Mouse (Mus musculus): Measurements from ENCODE around the gene Prkch. TPM values are rescaled to one million over a fixed set of nuclear protein-coding genes. Genes with fewer than 3 reads are reported as not detected.
A peak's percentile ranks its signal among the peaks of the same experiment; 100 is the strongest.

Prkch gene
- polyA plus RNA-seq, 1 experiment from 2014 or later, result 11.2 TPM

DNA sequence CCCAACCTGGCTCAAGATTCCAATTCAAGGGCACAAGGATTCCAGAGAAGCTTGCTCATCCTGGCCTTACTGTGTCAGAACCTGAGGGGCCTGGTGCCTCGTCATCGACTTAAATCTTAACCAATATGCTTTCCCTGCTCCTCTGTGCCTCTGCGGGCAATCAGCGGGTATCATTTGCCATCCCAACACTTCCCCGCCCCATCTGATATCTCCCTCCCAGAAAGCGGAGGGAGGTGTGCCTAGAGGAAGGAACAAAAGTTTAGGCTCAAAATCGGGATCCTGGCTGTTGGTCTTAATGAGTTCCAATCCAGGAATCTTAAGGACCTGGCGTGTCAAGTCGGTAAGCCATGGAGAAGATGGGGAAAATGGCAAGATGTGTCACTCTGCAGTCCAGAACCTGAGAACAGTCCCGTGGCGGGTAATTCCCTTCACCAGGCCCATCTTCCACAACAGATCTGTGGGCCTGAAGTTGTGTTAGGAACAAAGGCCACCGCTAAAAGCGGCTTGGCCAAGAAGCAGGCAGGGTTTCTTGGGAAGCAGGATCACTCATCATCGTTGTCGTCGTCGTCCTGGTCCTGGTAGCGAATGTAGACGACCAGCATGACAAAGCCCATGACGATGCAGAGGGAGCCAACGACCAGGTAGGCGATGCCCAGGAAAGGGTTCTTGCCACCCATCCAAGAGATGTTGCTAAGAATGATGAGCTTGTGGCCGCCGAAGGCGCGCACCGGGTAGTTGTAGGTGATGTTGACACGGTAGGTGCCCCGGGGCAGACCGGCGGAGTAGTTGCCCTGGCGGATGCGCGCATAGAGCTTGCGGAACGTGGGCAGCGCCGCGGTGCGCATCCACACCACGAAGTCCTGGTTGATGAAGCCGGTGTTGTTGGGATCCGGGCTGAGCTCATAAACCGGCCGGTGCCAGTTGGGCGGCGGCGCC, 39.6 kb upstream of the Prkch start:
- Histone ChIP-seq H3K27me3 (ENCODE audit: insufficient read depth, low read length) (peaks cover 42% of the 10 kb centered on the region), H3K27ac (no peak overlapping the region), H3K4me3 (replicated peaks; ENCODE audit: low read depth, low read length) (peak overlapping the region; percentile 42), H3K36me3 (ENCODE audit: insufficient read depth, low read length) (no peaks in the 10 kb centered on the region), H3K9me3 (replicated peaks; ENCODE audit: low read length) (no peaks in the 10 kb centered on the region), H3K4me1 (replicated peaks; ENCODE audit: insufficient read depth, low read length) (0 out of 2 replicates have a peak, but pooled peaks cover 3% of the 10 kb centered on the region), H3K9ac (ENCODE audit: low read depth, low read length) (0 out of 2 replicates have a peak overlapping the region, but pooled peaks have one; percentile 23), H3K4me2 (ENCODE audit: low read length) (peak overlapping the region; percentile 70)
- WGBS, result 19% methylated on average over 48 of the region's 48 CpGs
- TF ChIP-seq CTCF (IDR thresholded peaks at IDR 0.05; ENCODE audit: low read depth), result no peak
- DNase-seq (ENCODE audit: low spot score) (no peak), ATAC-seq (replicated peaks; ENCODE audit: low FRiP score, low read depth) (no peak; the same call in 1 of the 2 replicates)

DNA sequence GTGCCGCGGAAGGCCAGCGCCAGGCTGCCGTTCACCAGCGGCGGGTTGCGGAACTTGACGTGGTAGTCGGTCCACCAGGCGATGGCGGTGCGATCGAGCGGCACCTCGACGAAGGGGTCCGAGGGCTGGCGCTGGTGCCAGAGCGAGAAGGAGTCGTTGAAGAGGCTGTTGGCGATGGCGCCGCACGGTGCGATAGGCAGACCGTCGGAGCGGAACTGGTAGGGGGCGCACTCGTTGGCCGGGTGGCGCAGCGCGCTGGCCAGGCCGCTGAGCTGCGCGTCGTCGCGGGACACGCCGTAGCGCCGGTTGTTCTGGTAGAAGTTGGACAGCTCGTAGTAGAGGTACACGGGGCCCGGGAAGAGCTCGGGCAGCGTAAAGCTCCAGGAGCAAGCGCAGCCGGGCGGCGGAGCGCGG, 38.9 kb upstream of the Prkch start:
- H3K36me3 ChIP-seq (ENCODE audit: insufficient read depth, low read length), result no peaks in the 10 kb centered on the region
- peak; percentile 27 for DNase-seq (ENCODE audit: low spot score)
- 0 out of 2 replicates have a peak, but pooled peaks cover 3% of the 10 kb centered on the region for H3K4me1 ChIP-seq (replicated peaks; ENCODE audit: insufficient read depth, low read length)
- peak; percentile 34; the same call in 1 of the 2 replicates for TF ChIP-seq CTCF (IDR thresholded peaks at IDR 0.05; ENCODE audit: low read depth)
- H3K9ac ChIP-seq (ENCODE audit: low read depth, low read length), result peak overlapping the region; percentile 49
- 2% methylated on average over 55 of the region's 55 CpGs for WGBS
- peak; percentile 50 for ATAC-seq (replicated peaks; ENCODE audit: low FRiP score, low read depth)
- no peaks in the 10 kb centered on the region for H3K9me3 ChIP-seq (replicated peaks; ENCODE audit: low read length)
- peak overlapping the region; percentile 47; the same call in 1 of the 2 replicates for H3K27ac ChIP-seq
- peak overlapping the region; percentile 42 for H3K4me3 ChIP-seq (replicated peaks; ENCODE audit: low read depth, low read length)
- peak overlapping the region; percentile 70 for H3K4me2 ChIP-seq (ENCODE audit: low read length)
- H3K27me3 ChIP-seq (ENCODE audit: insufficient read depth, low read length), result peaks cover 48% of the 10 kb centered on the region

DNA sequence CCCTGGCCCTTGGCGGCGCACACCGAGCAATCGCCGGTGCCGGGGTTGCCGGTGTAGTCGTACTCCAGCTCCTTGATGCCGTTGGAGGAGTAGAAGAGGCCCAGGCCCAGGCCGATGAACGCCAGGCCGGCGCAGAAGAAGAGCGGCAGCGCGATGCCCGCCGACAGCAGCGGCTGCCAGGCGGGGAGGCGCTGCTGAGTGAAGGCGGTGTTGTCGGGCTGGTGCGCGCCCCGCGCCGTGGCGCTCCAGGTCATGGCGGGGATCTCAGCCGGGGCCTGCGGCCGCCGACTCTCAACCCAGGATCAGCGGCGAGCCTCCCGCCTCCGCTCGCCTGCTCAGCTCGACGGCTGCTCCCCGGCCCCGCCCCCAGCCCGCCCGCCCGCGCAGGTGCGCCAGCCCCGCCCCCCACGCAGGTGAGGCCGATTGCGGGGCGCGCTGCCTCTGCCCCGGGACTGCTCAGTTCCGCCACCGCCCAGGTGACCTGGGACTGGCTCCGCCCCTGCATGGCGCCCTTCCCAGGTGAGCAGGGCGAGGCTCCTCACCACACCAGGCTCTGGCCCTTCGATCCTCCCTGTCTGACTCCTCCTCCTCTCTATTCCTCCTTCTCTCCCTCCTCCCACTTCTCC, 38.4 kb upstream of the Prkch start, which contains the start of gene Tmem30b:
Gene Tmem30b, minus strand, starts transcription at position 307 of the 626 bp plus-strand sequence.
- no peak for DNase-seq (ENCODE audit: low spot score)
- H3K27me3 ChIP-seq (ENCODE audit: insufficient read depth, low read length), result peaks cover 49% of the 10 kb centered on the region
- peak within 1 kb of the TSS; percentile 49 for H3K9ac ChIP-seq (ENCODE audit: low read depth, low read length)
- 0 out of 2 replicates have a peak, but pooled peaks cover 3% of the 10 kb centered on the region for H3K4me1 ChIP-seq (replicated peaks; ENCODE audit: insufficient read depth, low read length)
- 2% methylated on average over 54 of the region's 61 CpGs for WGBS
- no peak for TF ChIP-seq CTCF (IDR thresholded peaks at IDR 0.05; ENCODE audit: low read depth)
- ATAC-seq (replicated peaks; ENCODE audit: low FRiP score, low read depth), result peak; percentile 84
- H3K36me3 ChIP-seq (ENCODE audit: insufficient read depth, low read length), result no peaks in the 10 kb centered on the region
- peak within 1 kb of the TSS; percentile 42 for H3K4me3 ChIP-seq (replicated peaks; ENCODE audit: low read depth, low read length)
- H3K9me3 ChIP-seq (replicated peaks; ENCODE audit: low read length), result no peaks in the 10 kb centered on the region
- H3K4me2 ChIP-seq (ENCODE audit: low read length), result peak within 1 kb of the TSS; percentile 70
- H3K27ac ChIP-seq, result peak within 1 kb of the TSS; percentile 47; the same call in 1 of the 2 replicates

DNA sequence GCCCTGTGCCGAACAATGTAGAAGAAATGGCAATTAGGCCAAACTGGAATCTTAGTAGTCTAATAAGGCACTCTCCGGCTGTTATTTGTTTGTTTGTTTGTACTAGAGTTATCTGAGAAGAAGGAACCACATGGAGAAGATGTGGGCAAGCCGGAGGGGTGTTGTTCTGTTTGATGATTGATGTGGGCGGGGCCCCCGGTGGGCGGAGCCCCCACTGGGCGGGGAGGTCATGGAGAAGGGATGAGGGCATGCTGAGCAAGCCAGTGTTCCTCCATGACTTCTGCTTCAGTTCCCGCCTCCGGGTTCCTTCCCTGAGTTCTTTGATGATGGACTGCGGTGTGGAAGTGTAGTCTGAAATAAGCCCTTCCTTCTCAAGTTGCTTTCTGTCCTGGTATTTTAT, 37.0 kb upstream of the Prkch start:
- no peak overlapping the region for H3K4me3 ChIP-seq (replicated peaks; ENCODE audit: low read depth, low read length)
- H3K4me2 ChIP-seq (ENCODE audit: low read length), result no peak overlapping the region
- H3K9ac ChIP-seq (ENCODE audit: low read depth, low read length), result no peak overlapping the region
- ATAC-seq (replicated peaks; ENCODE audit: low FRiP score, low read depth) (no peak), DNase-seq (ENCODE audit: low spot score) (no peak)
- H3K4me1 ChIP-seq (replicated peaks; ENCODE audit: insufficient read depth, low read length), result 0 out of 2 replicates have a peak, but pooled peaks cover 3% of the 10 kb centered on the region
- H3K27ac ChIP-seq, result no peak overlapping the region
- H3K27me3 ChIP-seq (ENCODE audit: insufficient read depth, low read length), result peaks cover 46% of the 10 kb centered on the region
- H3K36me3 ChIP-seq (ENCODE audit: insufficient read depth, low read length), result no peaks in the 10 kb centered on the region
- H3K9me3 ChIP-seq (replicated peaks; ENCODE audit: low read length), result no peaks in the 10 kb centered on the region
- WGBS, result 29% methylated on average over 10 of the region's 10 CpGs
- TF ChIP-seq CTCF (IDR thresholded peaks at IDR 0.05; ENCODE audit: low read depth), result no peak

DNA sequence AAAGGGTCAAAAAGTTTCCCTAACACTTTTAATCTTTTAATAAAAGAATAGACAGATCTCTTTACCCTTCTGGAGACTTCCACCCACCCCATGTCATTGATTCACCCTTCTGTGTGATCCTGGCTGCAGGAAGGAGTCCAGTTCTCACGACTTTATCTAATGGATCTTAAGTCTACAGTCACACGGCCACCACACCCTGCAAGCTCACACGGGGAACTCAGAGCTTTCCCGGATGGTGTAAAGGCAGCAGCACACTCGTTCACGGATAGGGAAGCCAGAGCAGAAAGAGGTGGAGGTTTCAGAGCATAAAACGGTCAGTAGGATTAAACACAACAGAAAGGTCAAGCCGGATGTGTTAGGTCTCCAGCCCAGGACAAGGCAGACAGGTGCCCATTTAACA, 36.3 kb upstream of the Prkch start:
- Histone ChIP-seq H3K4me1 (replicated peaks; ENCODE audit: insufficient read depth, low read length) (0 out of 2 replicates have a peak, but pooled peaks cover 3% of the 10 kb centered on the region), H3K4me3 (replicated peaks; ENCODE audit: low read depth, low read length) (no peak overlapping the region), H3K9me3 (replicated peaks; ENCODE audit: low read length) (no peaks in the 10 kb centered on the region), H3K4me2 (ENCODE audit: low read length) (no peak overlapping the region), H3K27ac (no peak overlapping the region), H3K27me3 (ENCODE audit: insufficient read depth, low read length) (peaks cover 47% of the 10 kb centered on the region), H3K36me3 (ENCODE audit: insufficient read depth, low read length) (no peaks in the 10 kb centered on the region), H3K9ac (ENCODE audit: low read depth, low read length) (no peak overlapping the region)
- TF ChIP-seq CTCF (IDR thresholded peaks at IDR 0.05; ENCODE audit: low read depth), result no peak
- DNase-seq (ENCODE audit: low spot score), result no peak
- 55% methylated on average over 8 of the region's 8 CpGs for WGBS
- ATAC-seq (replicated peaks; ENCODE audit: low FRiP score, low read depth), result no peak

DNA sequence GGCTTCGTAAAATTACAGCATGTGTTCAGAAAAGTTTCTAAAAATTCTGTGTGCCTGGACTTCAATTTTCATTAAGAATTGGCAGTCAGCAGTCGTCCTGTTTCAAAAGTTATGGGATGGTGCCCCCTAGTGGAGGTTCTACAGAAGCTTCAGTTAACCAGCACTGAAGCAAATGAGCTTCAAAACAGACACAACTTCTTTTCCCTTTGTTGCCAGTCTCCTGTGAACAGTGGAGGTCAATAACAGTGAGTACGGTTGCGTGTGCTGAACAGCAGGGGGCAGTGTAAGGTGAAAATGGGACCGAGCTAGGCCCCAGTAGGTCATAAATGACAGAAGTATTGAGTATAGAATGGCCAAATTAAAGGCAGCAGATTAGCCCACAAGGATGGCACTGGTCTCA, 30.4 kb upstream of the Prkch start:
- 5% methylated on average over 5 of the region's 5 CpGs for WGBS
- no peak overlapping the region for H3K4me3 ChIP-seq (replicated peaks; ENCODE audit: low read depth, low read length)
- no peak overlapping the region for H3K27ac ChIP-seq
- DNase-seq (ENCODE audit: low spot score) (peak; percentile 91), ATAC-seq (replicated peaks; ENCODE audit: low FRiP score, low read depth) (peak; percentile 49; the same call in 1 of the 2 replicates)
- H3K9ac ChIP-seq (ENCODE audit: low read depth, low read length), result no peak overlapping the region
- no peak overlapping the region for H3K4me2 ChIP-seq (ENCODE audit: low read length)
- H3K4me1 ChIP-seq (replicated peaks; ENCODE audit: insufficient read depth, low read length), result no peaks in the 10 kb centered on the region
- no peaks in the 10 kb centered on the region for H3K9me3 ChIP-seq (replicated peaks; ENCODE audit: low read length)
- peak; percentile 81 for TF ChIP-seq CTCF (IDR thresholded peaks at IDR 0.05; ENCODE audit: low read depth)
- peaks cover 12% of the 10 kb centered on the region; the same call in 1 of the 2 replicates for H3K27me3 ChIP-seq (ENCODE audit: insufficient read depth, low read length)
- no peaks in the 10 kb centered on the region for H3K36me3 ChIP-seq (ENCODE audit: insufficient read depth, low read length)

Measured in kidney, postnatal 0 days (tissue).